Mouse (Mus musculus): Measurements from ENCODE around the gene Lrrc45. TPM values are rescaled to one million over a fixed set of nuclear protein-coding genes. Genes with fewer than 3 reads are reported as not detected.
"Not testable (repeated sequence)": the region's sequence is repeated elsewhere in the genome, so short reads cannot be mapped to it uniquely, and the experiment has no call there.

Gene Lrrc45
- polyA plus RNA-seq, 1 experiment: 33.5 TPM

- 28% methylated on average over 35 of the region's 36 CpGs for WGBS
- peaks cover 12% of the 10 kb centered on the region for H3K4me1 ChIP-seq (ENCODE audit: control insufficient read depth, insufficient read depth, insufficient read length)
- H3K27ac ChIP-seq (ENCODE audit: insufficient read depth, low read length): no peak overlapping the region
- TF ChIP-seq CTCF (IDR thresholded peaks at IDR 0.05; ENCODE audit: extremely low read depth, insufficient read depth, insufficient read length, insufficient replicate concordance): no peak
- no peak for TF ChIP-seq POLR2A (IDR thresholded peaks at IDR 0.05; ENCODE audit: low read depth, low read length)
- DNase-seq (ENCODE audit: low read depth in 1 of 2, low spot score in 2 of 2): no peak
- no peaks in the 10 kb centered on the region; the same call in 1 of the 2 replicates for H3K36me3 ChIP-seq (ENCODE audit: control insufficient read depth, insufficient read depth, low read length)
- H3K27me3 ChIP-seq (ENCODE audit: control insufficient read depth, insufficient read depth, low read length): peaks cover 9% of the 10 kb centered on the region
- H3K4me3 ChIP-seq (ENCODE audit: extremely low read depth, insufficient read depth, insufficient read length): peak overlapping the region; percentile 72
These were observed 12.8 kb downstream of the Lrrc45 start for GRCm38 (mm10) chr11:120726243-120727168.

DNA sequence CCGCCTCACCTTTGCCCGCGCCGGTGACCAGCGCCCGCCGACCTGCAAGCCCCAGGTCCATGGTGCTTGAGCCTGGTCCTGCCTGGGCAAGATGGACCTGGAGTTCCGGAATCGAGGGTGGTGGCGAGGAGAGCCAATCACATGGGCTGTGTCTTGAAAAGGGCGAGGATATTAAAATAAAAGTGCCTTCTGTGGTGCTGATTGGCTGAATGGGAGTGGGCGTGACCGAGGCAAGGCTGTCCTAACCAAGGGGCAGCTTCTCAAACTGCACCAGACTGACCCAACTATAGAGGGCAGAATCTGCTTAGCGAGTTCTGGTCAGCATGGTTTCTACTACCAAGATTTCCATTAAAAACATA, 13.4 kb downstream of the Lrrc45 start, which contains the start of gene Dcxr:
Gene Dcxr (minus strand): TSS at position 113 of the 359 bp plus-strand sequence.
- Histone ChIP-seq H3K4me3 (ENCODE audit: extremely low read depth, insufficient read depth, insufficient read length) (peak within 1 kb of the TSS; percentile 72), H3K27me3 (ENCODE audit: control insufficient read depth, insufficient read depth, low read length) (peaks cover 4% of the 10 kb centered on the region; the same call in 1 of the 2 replicates), H3K27ac (ENCODE audit: insufficient read depth, low read length) (no peak within 1 kb of the TSS), H3K4me1 (ENCODE audit: control insufficient read depth, insufficient read depth, insufficient read length) (peaks cover 7% of the 10 kb centered on the region; the same call in 1 of the 2 replicates), H3K36me3 (ENCODE audit: control insufficient read depth, insufficient read depth, low read length) (no peaks in the 10 kb centered on the region; the same call in 1 of the 2 replicates)
- no peak; the same call in 1 of the 2 replicates for TF ChIP-seq POLR2A (IDR thresholded peaks at IDR 0.05; ENCODE audit: low read depth, low read length)
- TF ChIP-seq CTCF (IDR thresholded peaks at IDR 0.05; ENCODE audit: extremely low read depth, insufficient read depth, insufficient read length, insufficient replicate concordance): no peak
- DNase-seq (ENCODE audit: low read depth in 1 of 2, low spot score in 2 of 2): peak; percentile 47 to 83
- under 1% methylated on average over 14 of the region's 14 CpGs for WGBS

- TF ChIP-seq POLR2A (IDR thresholded peaks at IDR 0.05; ENCODE audit: low read depth, low read length): no peak
- TF ChIP-seq CTCF (IDR thresholded peaks at IDR 0.05; ENCODE audit: extremely low read depth, insufficient read depth, insufficient read length, insufficient replicate concordance): no peak
- Histone ChIP-seq H3K4me3 (ENCODE audit: extremely low read depth, insufficient read depth, insufficient read length) (no peak overlapping the region), H3K36me3 (ENCODE audit: control insufficient read depth, insufficient read depth, low read length) (no peaks in the 10 kb centered on the region; the same call in 1 of the 2 replicates), H3K27ac (ENCODE audit: insufficient read depth, low read length) (no peak overlapping the region), H3K27me3 (ENCODE audit: control insufficient read depth, insufficient read depth, low read length) (no peaks in the 10 kb centered on the region), H3K4me1 (ENCODE audit: control insufficient read depth, insufficient read depth, insufficient read length) (peaks cover 7% of the 10 kb centered on the region; the same call in 1 of the 2 replicates)
- 61% methylated on average over 12 of the region's 12 CpGs for WGBS
- no peak for DNase-seq (ENCODE audit: low read depth in 1 of 2, low spot score in 2 of 2)
These were observed 13.8 kb downstream of the Lrrc45 start for GRCm38 (mm10) chr11:120727564-120727963.

DNA sequence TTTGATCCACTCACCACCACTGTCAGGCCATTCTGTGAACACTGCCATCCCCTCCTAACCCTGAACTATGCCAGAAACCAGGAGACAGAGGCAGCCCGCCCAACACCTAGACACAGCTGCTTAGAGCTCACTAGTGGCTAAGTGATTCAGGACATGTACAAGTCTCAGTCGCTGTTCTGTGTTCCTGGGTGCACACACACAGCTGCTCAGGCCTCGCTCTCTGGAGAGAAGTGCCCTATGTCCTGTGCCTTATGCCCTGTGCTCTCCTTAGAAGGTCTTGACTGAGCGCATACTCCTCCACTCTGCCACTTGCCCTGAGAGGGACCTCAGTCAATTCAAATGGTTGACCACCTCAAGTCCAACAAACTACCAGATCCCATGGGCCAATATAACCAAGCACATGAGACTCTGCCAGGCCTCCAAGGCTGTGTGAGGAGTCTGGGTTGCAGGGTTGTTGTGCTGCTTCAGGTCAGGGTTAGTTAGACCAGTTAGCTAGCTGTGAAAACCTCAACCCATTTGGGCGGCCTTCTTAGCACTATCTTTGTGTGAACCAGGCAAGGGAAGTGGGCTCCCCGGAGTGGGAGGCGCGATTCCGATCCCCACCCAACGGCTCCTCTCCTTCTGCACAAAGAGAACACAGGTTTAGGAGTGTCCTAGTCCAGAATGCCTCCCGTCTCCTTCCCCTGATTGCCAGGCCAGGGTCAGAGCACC, 15.0 kb downstream of the Lrrc45 start:
- no peak overlapping the region for H3K27ac ChIP-seq (ENCODE audit: insufficient read depth, low read length)
- no peaks in the 10 kb centered on the region for H3K27me3 ChIP-seq (ENCODE audit: control insufficient read depth, insufficient read depth, low read length)
- H3K4me1 ChIP-seq (ENCODE audit: control insufficient read depth, insufficient read depth, insufficient read length): peaks cover 7% of the 10 kb centered on the region; the same call in 1 of the 2 replicates
- no peaks in the 10 kb centered on the region; the same call in 1 of the 2 replicates for H3K36me3 ChIP-seq (ENCODE audit: control insufficient read depth, insufficient read depth, low read length)
- no peak overlapping the region for H3K4me3 ChIP-seq (ENCODE audit: extremely low read depth, insufficient read depth, insufficient read length)
- TF ChIP-seq CTCF (IDR thresholded peaks at IDR 0.05; ENCODE audit: extremely low read depth, insufficient read depth, insufficient read length, insufficient replicate concordance) (no peak), POLR2A (IDR thresholded peaks at IDR 0.05; ENCODE audit: low read depth, low read length) (no peak)
- WGBS: 91% methylated on average over 11 of the region's 11 CpGs
- DNase-seq (ENCODE audit: low read depth in 1 of 2, low spot score in 2 of 2): no peak

- WGBS: 5% methylated on average over 18 of the region's 21 CpGs
These were observed 15.8 kb downstream of the Lrrc45 start for GRCm38 (mm10) chr11:120729432-120730050.

DNA sequence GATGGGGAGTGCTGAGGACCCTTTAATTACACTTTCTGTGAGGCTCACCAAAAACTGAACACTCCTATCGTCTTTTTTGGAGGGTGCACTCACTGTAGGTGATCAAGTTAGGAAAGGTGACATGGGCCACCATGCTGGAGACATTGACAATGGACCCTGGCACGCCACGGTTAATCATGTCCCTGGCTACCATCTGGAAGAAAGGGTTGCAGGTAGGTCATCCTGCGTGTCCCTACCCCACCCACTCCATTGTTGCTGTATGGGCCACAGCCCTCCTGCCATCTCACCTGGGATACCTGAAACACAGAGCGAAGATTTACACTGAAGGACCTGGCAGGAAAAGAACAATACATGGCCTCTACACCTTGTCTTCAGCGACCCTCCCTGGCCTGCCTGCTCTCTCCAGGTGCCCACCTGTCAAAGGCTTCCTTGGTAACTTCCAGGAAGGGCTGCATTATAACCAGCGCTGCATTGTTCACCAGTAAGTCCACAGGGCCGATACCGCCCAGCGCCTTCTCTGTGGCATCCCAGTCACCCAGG, 16.7 kb downstream of the Lrrc45 start:
- no peak overlapping the region for H3K4me3 ChIP-seq (ENCODE audit: extremely low read depth, insufficient read depth, insufficient read length)
- H3K27me3 ChIP-seq (ENCODE audit: control insufficient read depth, insufficient read depth, low read length): no peaks in the 10 kb centered on the region
- WGBS: 91% methylated on average over 10 of the region's 10 CpGs

More at GRCm38 (mm10) chr11:120729432-120730050, 15.8 kb downstream of the Lrrc45 start:
- not testable (repeated sequence) for H3K36me3 ChIP-seq (ENCODE audit: control insufficient read depth, insufficient read depth, low read length); H3K4me1 ChIP-seq (ENCODE audit: control insufficient read depth, insufficient read depth, insufficient read length); H3K27me3 ChIP-seq (ENCODE audit: control insufficient read depth, insufficient read depth, low read length)
- H3K27ac ChIP-seq (ENCODE audit: insufficient read depth, low read length): peak overlapping the region; percentile 33; the same call in 1 of the 2 replicates
- DNase-seq (ENCODE audit: low read depth in 1 of 2, low spot score in 2 of 2): peak in 1 of 2 experiments; percentile 32
- peak overlapping the region; percentile 16; the same call in 1 of the 2 replicates for H3K4me3 ChIP-seq (ENCODE audit: extremely low read depth, insufficient read depth, insufficient read length)

More for the DNA sequence above, 16.7 kb downstream of the Lrrc45 start:
- Histone ChIP-seq H3K27ac (ENCODE audit: insufficient read depth, low read length) (no peak overlapping the region), H3K4me1 (ENCODE audit: control insufficient read depth, insufficient read depth, insufficient read length) (peaks cover 7% of the 10 kb centered on the region; the same call in 1 of the 2 replicates), H3K36me3 (ENCODE audit: control insufficient read depth, insufficient read depth, low read length) (no peaks in the 10 kb centered on the region; the same call in 1 of the 2 replicates)
- no peak for DNase-seq (ENCODE audit: low read depth in 1 of 2, low spot score in 2 of 2)
- TF ChIP-seq POLR2A (IDR thresholded peaks at IDR 0.05; ENCODE audit: low read depth, low read length) (no peak), CTCF (IDR thresholded peaks at IDR 0.05; ENCODE audit: extremely low read depth, insufficient read depth, insufficient read length, insufficient replicate concordance) (no peak)

Data from spleen, adult 2 months (tissue).